Mouse (Mus musculus): ENCODE measurements at regions not wholly inside any gene's neighbourhood (a gene's known extent, or its start where the extent isn't known, plus 50 kb on each side); places are given as distances from the start of the nearest gene placed in this dataset.

DNA sequence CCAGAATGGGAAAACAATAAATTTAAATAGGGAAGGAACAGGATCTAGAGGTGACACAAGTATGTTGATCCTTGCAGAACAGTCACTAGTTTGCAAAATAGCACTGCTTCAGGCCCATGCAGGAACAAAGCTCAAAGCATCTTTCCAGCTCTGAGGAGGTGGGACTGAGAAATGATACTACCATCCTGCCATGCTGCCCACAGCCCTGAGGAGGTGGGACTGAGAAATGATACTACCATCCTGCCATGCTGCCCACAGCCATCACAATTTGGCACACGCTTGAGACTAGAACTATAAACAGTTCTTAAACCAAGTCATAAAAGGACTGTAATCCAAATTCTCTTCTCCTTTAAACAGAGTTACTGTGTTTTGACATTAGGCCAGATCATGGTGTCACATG lies 174.5 kb upstream of the Lrig1 start:
- TF ChIP-seq CTCF (IDR thresholded peaks at IDR 0.05; ENCODE audit: control insufficient read depth, insufficient read depth, insufficient read length) (no peak), MYOG (IDR thresholded peaks at IDR 0.05; ENCODE audit: control insufficient read depth, extremely low read depth, insufficient read length) (no peak), USF1 (IDR thresholded peaks at IDR 0.05; ENCODE audit: low read depth) (no peak), MYOD1 (IDR thresholded peaks at IDR 0.05; ENCODE audit: control insufficient read depth, insufficient read length, low read depth) (no peak), MAX (IDR thresholded peaks at IDR 0.05) (no peak), CEBPB (IDR thresholded peaks at IDR 0.05; ENCODE audit: low read depth) (no peak)
